Mouse (Mus musculus): ENCODE data around the gene Gaa. TPM values are rescaled to one million over a fixed set of nuclear protein-coding genes. Genes with fewer than 3 reads are reported as not detected.
A peak's percentile ranks its signal among the peaks of the same experiment; 100 is the strongest.
"Not testable (repeated sequence)": the region's sequence is repeated elsewhere in the genome, so short reads cannot be mapped to it uniquely, and the experiment has no call there.

Gaa gene
- total RNA-seq, 1 experiment from 2014 or later: 81.3 TPM

DNA sequence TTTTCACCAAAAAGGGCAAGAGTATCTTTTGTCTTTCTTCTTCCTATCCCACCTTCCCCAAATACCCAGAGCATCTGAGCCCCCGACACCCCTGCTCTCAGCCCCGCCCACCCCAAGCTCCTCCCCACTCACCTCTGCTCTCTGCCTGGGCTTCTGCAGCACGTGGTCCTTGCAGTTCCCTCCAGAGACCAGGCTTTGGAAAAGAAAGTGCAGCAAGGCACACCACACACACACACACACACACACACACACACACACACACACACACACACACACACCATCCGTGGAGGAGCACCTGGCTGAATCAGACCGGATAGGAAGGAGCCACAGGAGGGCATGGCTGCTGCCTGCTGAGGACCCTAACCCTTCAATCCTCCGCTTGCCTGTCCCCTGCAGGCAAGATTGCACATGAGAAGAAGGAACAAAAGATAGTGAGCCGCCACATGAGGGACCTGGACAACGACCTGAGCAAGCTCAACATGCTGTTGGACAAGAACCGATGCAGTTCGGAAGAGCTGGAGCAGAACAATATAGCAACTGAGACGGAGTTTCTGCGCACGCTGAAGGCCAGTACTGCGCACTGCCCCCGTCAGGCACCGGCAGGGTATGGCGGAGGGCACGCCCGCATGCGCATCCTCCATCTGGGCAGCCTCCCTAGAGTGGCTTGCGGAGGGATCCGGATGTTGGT, 14.7 kb upstream of the Gaa start:
- DNase-seq: peak; percentile 72

DNA sequence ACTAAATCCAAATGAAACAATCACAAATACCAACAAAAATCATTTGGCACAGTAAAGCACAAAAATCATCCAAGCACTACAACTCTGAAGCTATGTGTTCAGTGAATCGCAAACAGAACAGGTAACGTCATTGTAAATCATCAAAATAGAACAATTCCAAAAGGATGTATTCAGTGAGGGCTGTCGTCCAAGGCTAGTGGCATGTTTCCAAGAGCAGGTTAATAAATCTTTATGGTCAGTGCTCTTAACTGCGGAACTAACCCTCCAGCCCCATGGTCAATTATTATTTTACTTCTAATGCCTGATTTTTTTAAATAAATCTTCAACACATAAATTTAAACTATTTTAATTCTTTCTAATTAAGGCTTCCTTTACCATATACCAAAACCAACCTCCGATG, 11.1 kb upstream of the Gaa start:
- not testable (repeated sequence) for DNase-seq

GRCm38 (mm10) chr11:119258216-119258571, 9.5 kb upstream of the Gaa start:
- no peak for DNase-seq

GRCm38 (mm10) chr11:119258572-119259322, 8.9 kb upstream of the Gaa start:
- peak; percentile 78 for DNase-seq

DNA sequence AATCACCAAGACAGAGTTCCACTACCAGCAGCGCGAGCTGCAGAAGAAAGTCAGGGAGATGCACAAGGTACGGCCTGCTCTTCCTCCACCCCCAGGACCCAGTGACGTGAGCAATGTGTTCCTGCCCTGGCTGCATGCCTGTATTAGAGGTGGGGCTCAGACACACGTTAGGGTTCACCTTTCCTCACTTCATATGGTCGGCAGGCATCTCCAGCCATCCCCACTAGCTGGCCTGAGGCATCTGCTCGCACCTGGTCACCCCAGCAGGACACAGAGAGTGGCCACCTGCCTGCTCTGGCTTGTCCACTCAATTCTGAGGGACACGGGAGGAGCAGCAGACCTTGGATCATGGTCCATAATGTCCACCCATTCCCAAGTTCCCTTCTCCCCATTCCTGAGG, 7.7 kb upstream of the Gaa start:
- no peak for DNase-seq

GRCm38 (mm10) chr11:119264413-119264812, 3.3 kb upstream of the Gaa start:
- no peak for DNase-seq

DNA sequence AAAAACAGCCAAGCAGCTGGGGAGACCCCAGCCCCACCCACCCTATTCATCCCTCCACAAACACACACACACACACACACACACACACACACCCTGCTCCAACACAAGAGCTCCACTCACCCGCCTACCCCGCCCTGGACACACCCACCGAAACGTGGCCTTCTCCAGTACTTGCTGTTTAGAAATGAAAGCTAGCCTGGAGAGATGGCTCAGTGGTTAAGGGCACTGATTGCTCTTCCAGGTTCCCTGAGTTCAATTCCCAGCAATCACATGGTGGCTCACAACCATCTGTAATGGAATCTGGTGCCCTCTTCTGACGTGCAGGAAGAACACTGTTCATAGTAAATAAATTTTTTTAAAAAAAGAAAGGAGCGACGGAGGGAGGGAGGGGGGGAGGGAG, 1.9 kb upstream of the Gaa start:
- DNase-seq: no peak

- DNase-seq: peak; percentile 61
Measured at GRCm38 (mm10) chr11:119267241-119267674, 429 bp upstream of the Gaa start.

DNA sequence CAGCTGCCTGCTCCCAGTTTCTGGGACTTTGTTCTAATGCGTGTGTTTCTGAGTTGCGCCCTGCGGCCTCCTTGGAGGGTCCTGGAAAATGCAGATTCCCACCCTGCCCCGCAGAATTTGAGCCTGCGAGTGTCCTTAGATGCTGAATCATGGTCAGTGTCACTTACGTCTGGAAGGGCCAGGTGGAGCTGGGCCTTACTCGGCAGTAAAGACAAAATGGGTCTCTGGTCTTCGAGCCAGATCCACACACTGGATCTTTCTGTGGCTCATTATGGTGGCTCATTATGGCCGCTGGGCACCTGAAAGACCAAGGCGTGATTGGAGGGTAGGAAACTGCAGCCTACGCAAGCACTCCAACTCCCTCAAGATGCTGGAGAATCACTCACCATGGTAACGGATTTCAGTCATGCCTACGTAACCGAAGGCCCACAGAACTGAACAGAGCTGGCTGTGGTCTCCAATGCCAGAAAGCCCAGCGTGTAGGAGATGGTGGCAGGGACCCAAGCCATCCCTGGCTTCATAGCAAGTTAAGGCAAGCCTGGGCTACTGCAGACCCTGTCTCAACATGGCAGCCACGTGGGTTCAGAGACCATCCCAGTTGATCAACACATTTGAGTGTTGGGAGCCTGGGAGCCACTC, 989 bp downstream of the Gaa start:
- no peak for DNase-seq

DNA sequence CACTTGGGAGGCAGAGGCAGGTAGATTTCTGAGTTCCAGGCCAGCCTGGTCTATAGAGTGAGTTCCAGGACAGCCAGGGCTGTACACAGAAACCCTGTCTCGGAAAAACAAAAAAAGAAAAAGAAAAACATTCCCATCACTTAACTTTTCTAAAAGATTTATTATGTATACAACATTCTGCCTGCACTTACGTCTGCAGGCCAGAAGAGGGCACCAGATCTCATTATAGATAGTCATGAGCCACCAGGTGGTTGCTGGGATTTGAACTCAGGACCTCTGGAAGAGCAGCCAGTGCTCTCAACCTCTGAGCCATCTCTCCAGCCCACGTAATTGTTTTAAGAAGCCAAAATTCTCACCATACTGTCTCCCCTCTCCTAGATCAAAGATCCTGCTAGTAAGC, 4.8 kb downstream of the Gaa start:
- DNase-seq: not testable (repeated sequence)

- no peak for DNase-seq
Measured at GRCm38 (mm10) chr11:119273186-119273930, 5.7 kb downstream of the Gaa start.

GRCm38 (mm10) chr11:119281030-119281429, 13.3 kb downstream of the Gaa start:
- no peak for DNase-seq

DNA sequence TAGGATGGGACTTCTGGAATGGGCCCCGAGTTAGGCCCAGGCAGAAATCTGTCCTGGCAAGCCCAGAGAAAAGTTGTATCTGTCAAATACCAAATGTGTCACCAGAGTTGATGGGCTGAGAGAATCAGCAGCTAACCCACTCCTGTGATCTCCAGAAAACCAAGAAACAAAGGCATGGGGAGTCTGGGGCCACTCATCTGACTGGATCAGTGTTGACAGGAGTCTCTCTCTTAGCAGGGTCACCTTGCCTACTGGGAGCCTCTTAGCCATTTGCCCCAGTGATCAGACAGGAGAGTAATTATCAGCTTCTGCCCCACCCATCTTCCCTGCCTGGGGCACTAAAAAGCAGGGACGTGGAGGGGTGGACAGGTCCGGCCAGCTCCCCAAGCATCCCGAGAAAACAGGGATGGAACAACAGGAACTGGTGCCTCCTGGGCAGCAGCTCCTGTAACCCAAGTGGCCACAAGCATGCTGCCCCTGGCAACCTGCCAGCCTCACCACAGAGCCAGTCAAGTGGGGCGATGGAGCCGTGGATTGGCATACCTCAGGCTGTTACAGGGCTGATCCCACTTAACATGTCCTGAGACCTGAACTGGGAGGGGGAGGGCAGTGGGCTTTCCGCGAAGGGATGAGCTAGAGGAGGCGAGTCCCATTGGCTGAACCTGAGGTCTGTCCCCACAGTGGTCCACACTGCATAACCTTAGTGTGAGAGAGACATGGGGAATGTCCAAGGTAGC, 18.3 kb downstream of the Gaa start:
- peak; percentile 49 for DNase-seq

DNA sequence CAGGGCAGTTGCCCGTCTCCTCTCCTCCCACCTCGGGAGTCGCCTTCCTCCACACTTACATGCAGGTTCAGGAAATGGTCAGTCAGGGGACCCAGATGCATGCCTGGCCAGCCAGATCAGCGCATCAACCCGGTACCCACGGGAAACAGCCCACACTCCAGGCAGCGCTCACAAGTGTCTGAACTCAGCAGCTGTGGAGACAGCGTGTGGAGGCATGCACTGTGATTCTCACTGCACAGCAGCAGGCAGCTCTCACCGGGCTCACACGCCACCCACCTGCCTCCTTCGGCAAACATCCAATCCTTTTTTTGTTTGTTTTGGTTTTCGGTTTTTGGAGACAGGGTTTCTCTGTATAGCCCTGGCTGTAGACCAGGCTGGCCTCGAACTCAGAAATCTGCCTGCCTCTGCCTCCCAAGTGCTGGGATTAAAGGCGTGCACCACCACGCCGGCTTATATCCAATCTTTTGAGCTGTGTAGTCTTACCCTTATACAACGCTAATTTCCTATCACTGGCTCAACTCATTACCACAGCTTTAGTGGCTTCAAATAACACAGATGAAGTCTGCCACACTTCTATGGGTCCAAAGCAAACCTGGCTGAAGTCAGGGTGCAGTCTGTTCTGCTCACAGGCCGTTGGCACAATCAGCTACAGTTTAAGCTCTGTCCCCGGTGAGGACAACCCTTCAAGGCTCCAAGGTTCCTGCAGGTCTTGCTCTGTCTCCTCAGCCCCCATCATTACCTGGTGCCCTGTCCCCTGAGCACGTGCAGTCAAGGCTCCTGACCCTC, 19.7 kb downstream of the Gaa start:
- no peak for DNase-seq

DNA sequence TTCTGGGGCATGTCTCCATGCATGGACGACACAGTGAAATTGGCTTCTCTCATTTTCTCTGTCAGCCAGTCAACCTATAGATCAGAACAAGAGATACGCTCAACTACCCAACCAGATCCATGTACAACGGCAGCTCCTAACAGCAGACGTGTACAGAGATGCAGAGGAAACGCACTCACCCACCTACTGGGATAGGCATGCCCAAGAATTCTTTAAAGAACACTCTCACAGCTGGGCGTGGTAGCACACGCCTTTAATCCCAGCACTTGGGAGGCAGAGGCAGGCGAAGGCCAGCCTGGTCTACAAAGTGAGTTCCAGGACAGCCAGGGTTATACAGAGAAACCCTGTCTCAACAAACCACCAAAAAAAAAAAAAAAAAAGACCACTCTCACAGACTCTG, 25.2 kb downstream of the Gaa start:
- not testable (repeated sequence) for DNase-seq

DNA sequence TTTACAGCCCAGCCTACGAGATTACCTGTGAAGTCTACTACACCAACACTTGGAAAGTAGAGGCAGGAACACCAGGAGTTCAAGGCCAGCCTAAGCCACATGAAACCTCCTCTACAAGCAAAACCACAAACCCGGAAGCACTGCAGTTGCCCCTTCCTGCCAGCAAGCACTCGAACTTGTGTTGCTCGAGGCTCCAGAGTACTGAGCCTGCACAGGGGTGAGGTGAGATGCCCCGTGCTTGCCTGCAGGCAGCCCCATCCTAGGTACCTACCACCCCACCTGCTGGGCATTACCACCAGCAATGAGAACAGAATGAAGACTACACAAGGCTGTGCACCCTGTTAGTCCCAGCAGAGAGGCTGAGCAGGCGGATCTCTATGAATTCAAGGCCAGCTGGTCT, 30.3 kb downstream of the Gaa start:
- DNase-seq: no peak

DNA sequence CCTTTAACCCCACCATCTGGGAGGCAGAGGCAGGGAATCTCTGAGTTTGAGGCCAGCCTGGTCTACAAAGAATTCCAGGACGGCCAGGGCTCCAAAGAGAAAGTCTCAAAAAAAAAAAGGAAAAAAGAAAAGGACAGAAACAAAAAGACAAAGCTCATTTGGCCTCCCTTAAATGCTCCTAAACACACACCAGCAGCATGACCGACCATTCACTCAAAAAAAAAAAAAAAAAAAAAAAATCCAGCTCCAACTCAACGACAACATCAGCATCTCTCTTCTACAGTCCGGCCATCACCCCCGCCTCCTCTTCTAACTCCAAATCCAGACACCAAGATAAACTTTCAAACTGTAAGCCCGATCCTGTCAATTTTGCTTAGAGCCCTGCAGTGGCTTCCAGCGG, 31.2 kb downstream of the Gaa start:
- no peak for DNase-seq

DNA sequence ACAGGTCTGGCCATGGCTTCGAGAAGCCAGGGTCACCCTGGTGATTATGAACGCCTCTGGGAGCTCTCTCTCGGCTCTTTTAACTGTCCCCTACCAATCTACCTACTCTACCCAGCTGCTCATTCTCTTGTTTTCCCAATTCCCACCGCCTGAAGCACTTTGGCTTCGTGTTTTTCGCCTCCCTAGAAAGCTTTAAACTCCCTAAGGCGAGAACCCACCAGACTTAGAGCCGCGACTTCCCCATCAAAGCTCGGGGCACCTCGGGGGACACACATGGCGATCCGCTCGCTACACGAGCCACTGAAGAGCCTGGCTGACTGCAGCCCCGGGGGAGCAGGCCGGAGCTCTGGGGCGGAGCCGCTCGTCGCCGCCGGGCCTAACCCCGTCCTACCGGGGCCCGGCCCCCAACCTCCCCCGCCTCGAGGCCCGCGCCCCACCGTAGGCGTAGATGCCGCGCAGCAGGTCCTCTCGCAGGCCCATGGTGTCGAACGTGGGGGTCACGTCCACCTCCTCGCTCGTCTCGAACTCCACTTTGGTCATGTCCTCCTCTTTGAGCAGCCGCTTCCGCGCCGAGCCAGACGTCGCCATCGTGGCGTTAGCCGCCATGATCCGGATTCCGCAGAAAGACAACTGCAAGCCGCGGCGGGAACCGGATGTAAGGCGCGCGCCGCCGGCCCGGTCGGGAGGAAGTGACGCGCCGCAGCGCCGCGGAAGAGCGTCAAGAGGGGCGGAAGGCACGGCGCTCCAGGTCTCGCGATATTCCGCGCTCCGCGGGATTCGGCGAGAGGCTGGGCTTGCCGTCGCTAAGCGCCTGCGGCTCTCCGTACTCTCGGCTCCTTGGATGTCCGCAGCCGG, 31.9 kb downstream of the Gaa start, which contains the start of gene Eif4a3:
Eif4a3 (minus strand) TSS at position 699 of the 855 bp plus-strand sequence.
- peak; percentile 97 for DNase-seq

GRCm38 (mm10) chr11:119300246-119300935, 32.7 kb downstream of the Gaa start:
- peak; percentile 46 for DNase-seq

Measured in adrenal gland, postnatal 14 days (tissue).